Mouse (Mus musculus) testis, adult 2 months (tissue): ENCODE results near the gene Cttnbp2nl. TPM values are rescaled to one million over a fixed set of nuclear protein-coding genes. Genes with fewer than 3 reads are reported as not detected.

Experiments
- H3K27ac ChIP-seq: fragments of 200-500 bp; 2 replicates; pipeline ENCODE4 v1.5.1; 2012; ENCODE audit warnings: low read depth, low read length; ENCODE audit not compliant: control insufficient read depth, insufficient read depth
- H3K27me3 ChIP-seq: fragments of 200-500 bp; 2 replicates; pipeline ENCODE4 v1.6.1; 2012; ENCODE audit warnings: mild to moderate bottlenecking, low read length, moderate library complexity; ENCODE audit not compliant: control insufficient read depth, insufficient read depth
- H3K36me3 ChIP-seq: fragments of 200-500 bp; 2 replicates; pipeline ENCODE4 v1.6.1; 2012; ENCODE audit warnings: mild to moderate bottlenecking, low read length; ENCODE audit not compliant: control insufficient read depth, insufficient read depth
- H3K4me1 ChIP-seq: fragments of 200-500 bp; 2 replicates; pipeline ENCODE4 v1.6.1; 2012; ENCODE audit warnings: low read length; ENCODE audit not compliant: control insufficient read depth, insufficient read depth
- H3K4me3 ChIP-seq: fragments of 200-500 bp; 2 replicates; pipeline ENCODE4 v1.5.1; 2012; ENCODE audit warnings: low read depth, mild to moderate bottlenecking, low read length, moderate library complexity, mixed read lengths; ENCODE audit not compliant: control insufficient read depth
- CTCF ChIP-seq: fragments of 200-500 bp; IDR thresholded peaks from 2 replicates; pipeline ENCODE4 v1.5.1; 2012; ENCODE audit warnings: low read depth, mild to moderate bottlenecking, inconsistent platforms, low read length, moderate library complexity; ENCODE audit not compliant: control insufficient read depth, insufficient read depth, insufficient replicate concordance
- POLR2A ChIP-seq: fragments of 200-500 bp; IDR thresholded peaks from 2 replicates; pipeline ENCODE4 v1.6.1; 2012; ENCODE audit warnings: low read depth, mild to moderate bottlenecking, inconsistent platforms, low read length, moderate library complexity; ENCODE audit not compliant: control insufficient read depth
- polyA plus RNA-seq: library from polyadenylated mRNA; depleted of rRNA; stranded (reverse); fragments of >200 nt; gene quantifications from 2 replicates; pipeline ENCODE4 v1.2.3, GENCODE M21; 2012

Gene Cttnbp2nl
- polyA plus RNA-seq, 1 experiment, result 7.6 TPM

- Histone ChIP-seq H3K4me3 (peak overlapping the region; percentile 67), H3K36me3 (no peaks in the 10 kb centered on the region), H3K27ac (no peak overlapping the region), H3K4me1 (peaks cover 6% of the 10 kb centered on the region; the same call in 1 of the 2 replicates), H3K27me3 (no peaks in the 10 kb centered on the region)
- TF ChIP-seq POLR2A, result no peak
- TF ChIP-seq CTCF, result peak; percentile 87
Observed at GRCm38 (mm10) chr3:105058627-105059513, 5.9 kb upstream of the Cttnbp2nl start.

- TF ChIP-seq CTCF (no peak), POLR2A (no peak)
- Histone ChIP-seq H3K36me3 (no peaks in the 10 kb centered on the region), H3K4me1 (peaks cover 10% of the 10 kb centered on the region; the same call in 1 of the 2 replicates), H3K4me3 (no peak overlapping the region), H3K27me3 (no peaks in the 10 kb centered on the region), H3K27ac (peak overlapping the region; percentile 51; the same call in 1 of the 2 replicates)
Observed at GRCm38 (mm10) chr3:105055666-105056065, 2.7 kb upstream of the Cttnbp2nl start.

DNA sequence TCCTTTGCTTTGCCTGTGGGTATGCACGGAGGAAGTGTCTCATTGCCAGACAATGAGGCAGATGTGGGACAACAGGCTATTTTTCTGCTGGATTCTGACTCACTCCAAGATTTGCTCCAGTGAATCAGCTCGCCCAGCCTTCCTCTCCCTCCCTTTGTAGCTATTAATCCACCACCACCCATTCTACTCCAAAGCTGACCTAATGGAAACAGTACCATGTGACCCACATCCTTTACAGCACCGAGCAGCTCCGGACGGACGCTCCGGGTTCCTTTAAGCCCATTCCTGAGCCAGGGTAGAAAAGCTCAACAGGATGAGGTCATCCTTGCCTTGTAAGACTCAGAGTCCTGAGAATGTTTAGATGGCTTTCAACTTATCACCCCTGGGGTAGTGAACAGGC, 2.0 kb upstream of the Cttnbp2nl start:
- H3K27me3 ChIP-seq, result no peaks in the 10 kb centered on the region
- peak overlapping the region; percentile 80 for H3K27ac ChIP-seq
- no peak overlapping the region for H3K4me3 ChIP-seq
- H3K36me3 ChIP-seq, result no peaks in the 10 kb centered on the region
- TF ChIP-seq POLR2A, result no peak
- TF ChIP-seq CTCF, result no peak
- peaks cover 10% of the 10 kb centered on the region; the same call in 1 of the 2 replicates for H3K4me1 ChIP-seq

GRCm38 (mm10) chr3:105053698-105054001, 704 bp upstream of the Cttnbp2nl start:
- Histone ChIP-seq H3K4me1 (peaks cover 7% of the 10 kb centered on the region; the same call in 1 of the 2 replicates), H3K36me3 (no peaks in the 10 kb centered on the region), H3K27me3 (no peaks in the 10 kb centered on the region), H3K4me3 (peak overlapping the region; percentile 92), H3K27ac (no peak overlapping the region; the same call in 1 of the 2 replicates)
- TF ChIP-seq POLR2A (no peak), CTCF (no peak)

- peak overlapping the region; percentile 3; the same call in 1 of the 2 replicates for H3K27ac ChIP-seq
- H3K4me3 ChIP-seq, result peak overlapping the region; percentile 92
- no peaks in the 10 kb centered on the region for H3K27me3 ChIP-seq
- no peak for TF ChIP-seq CTCF
- no peak for TF ChIP-seq POLR2A
- no peaks in the 10 kb centered on the region for H3K36me3 ChIP-seq
- peaks cover 5% of the 10 kb centered on the region; the same call in 1 of the 2 replicates for H3K4me1 ChIP-seq
Observed at GRCm38 (mm10) chr3:105052171-105052936, 592 bp downstream of the Cttnbp2nl start.

DNA sequence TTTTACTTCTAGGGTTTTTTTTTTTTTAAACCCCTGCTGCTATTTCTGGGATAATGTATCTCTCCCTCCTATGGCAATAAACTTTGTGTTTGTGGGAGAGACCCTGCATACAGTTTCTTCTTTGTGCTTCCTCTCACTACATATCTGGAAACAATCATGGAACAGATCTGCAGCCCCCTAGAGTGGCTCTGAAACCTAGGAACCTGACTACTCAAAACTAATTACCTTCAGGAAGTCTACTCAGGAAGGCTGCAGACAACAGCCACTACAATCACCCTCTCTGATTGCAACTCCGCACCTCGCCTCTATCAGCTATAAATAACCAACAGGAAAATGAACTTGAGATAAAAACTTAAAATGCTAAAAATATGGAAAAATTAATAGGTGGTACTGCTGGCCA, 1.8 kb downstream of the Cttnbp2nl start:
- H3K36me3 ChIP-seq, result no peaks in the 10 kb centered on the region
- no peaks in the 10 kb centered on the region for H3K27me3 ChIP-seq
- TF ChIP-seq CTCF (no peak), POLR2A (no peak)
- peaks cover 5% of the 10 kb centered on the region for H3K4me1 ChIP-seq
- H3K4me3 ChIP-seq, result no peak overlapping the region
- H3K27ac ChIP-seq, result no peak overlapping the region

- no peak for TF ChIP-seq POLR2A
- no peak for TF ChIP-seq CTCF
- Histone ChIP-seq H3K27me3 (no peaks in the 10 kb centered on the region), H3K36me3 (no peaks in the 10 kb centered on the region), H3K4me3 (no peak overlapping the region), H3K27ac (no peak overlapping the region; the same call in 1 of the 2 replicates), H3K4me1 (peaks cover 5% of the 10 kb centered on the region)
Observed at GRCm38 (mm10) chr3:105049848-105050247, 3.1 kb downstream of the Cttnbp2nl start.
